17 mouse cellular contexts compared by ENCODE assay signal in the genomic region with DNA sequence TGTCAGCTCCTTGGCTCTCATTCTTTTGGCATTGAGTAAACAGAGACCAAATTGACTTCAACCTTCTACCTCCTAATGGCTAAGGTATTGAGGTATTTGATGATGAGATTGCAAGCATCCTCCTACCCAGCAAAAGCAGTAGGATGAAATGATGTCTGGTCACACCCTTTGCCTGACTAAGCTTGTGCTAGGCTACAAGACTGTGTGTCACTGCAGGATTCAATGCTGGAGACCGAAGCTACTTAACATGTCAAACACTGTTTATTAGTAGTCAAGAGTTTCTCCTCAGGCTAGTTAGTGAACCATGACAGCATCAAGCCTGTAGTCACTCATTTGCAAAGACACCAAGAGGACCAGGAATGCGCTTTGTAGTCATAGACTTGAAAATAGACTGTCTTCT.
"Had no signal": no experiment of that assay in that cellular context is flagged by ENCODE, and none has a peak within 500 bp of the region (broad histone marks: within the 10 kb centered on the region; RNA-seq: fewer than 3 reads in every experiment).

No protein-coding gene starts in this region.

- H3K36me3 ChIP-seq: lung, embryonic 15.5 days; midbrain, embryonic 13.5 days; midbrain, embryonic 15.5 days; neural tube, embryonic 12.5 days; stomach, embryonic 15.5 days had no signal

- H3K4me3 ChIP-seq: lung, embryonic 15.5 days; megakaryocyte, embryonic 14.5 days; midbrain, embryonic 13.5 days; midbrain, embryonic 15.5 days; neural tube, embryonic 12.5 days; stomach, embryonic 15.5 days had no signal

- H3K27ac ChIP-seq: lung, embryonic 15.5 days; macrophage; midbrain, embryonic 13.5 days; midbrain, embryonic 15.5 days; neural tube, embryonic 12.5 days; stomach, embryonic 15.5 days; stomach, postnatal 0 days had no signal

- H3K4me2 ChIP-seq: lung, embryonic 15.5 days; midbrain, embryonic 11.5 days; midbrain, embryonic 13.5 days; midbrain, embryonic 15.5 days; neural tube, embryonic 12.5 days; stomach, embryonic 15.5 days had no signal

- DNase-seq: lung, adult 18-20 months; lung, postnatal 14 days; lung, postnatal 36 days; right cerebral cortex, postnatal 14 days; thymus, adult 2 months; thymus, postnatal 25 days; thymus, postnatal 4 days had no signal

- H3K27me3 ChIP-seq: lung, embryonic 15.5 days; megakaryocyte, embryonic 14.5 days; midbrain, embryonic 13.5 days; midbrain, embryonic 15.5 days; neural tube, embryonic 12.5 days; stomach, embryonic 15.5 days had no signal

- H3K4me1 ChIP-seq: lung, embryonic 15.5 days; megakaryocyte, embryonic 14.5 days; midbrain, embryonic 13.5 days; midbrain, embryonic 15.5 days; neural tube, embryonic 12.5 days; stomach, embryonic 15.5 days had no signal

- H3K9me3 ChIP-seq: lung, embryonic 15.5 days; midbrain, embryonic 13.5 days; midbrain, embryonic 15.5 days; neural tube, embryonic 12.5 days; stomach, embryonic 15.5 days had no signal

- H3K9ac ChIP-seq: lung, embryonic 15.5 days; midbrain, embryonic 13.5 days; midbrain, embryonic 15.5 days; neural tube, embryonic 12.5 days; stomach, embryonic 15.5 days had no signal

- ATAC-seq: lung, postnatal 0 days; midbrain, embryonic 13.5 days; midbrain, embryonic 15.5 days had no signal
